Mouse (Mus musculus): ENCODE measurements around the gene Atf3.
"Not testable (repeated sequence)": the region's sequence is repeated elsewhere in the genome, so short reads cannot be mapped to it uniquely, and the experiment has no call there.

Gene Atf3

GRCm38 (mm10) chr1:191186386-191186770 lies 31.5 kb downstream of the Atf3 start:
- peak; percentile 64 to 72 for DNase-seq

DNA sequence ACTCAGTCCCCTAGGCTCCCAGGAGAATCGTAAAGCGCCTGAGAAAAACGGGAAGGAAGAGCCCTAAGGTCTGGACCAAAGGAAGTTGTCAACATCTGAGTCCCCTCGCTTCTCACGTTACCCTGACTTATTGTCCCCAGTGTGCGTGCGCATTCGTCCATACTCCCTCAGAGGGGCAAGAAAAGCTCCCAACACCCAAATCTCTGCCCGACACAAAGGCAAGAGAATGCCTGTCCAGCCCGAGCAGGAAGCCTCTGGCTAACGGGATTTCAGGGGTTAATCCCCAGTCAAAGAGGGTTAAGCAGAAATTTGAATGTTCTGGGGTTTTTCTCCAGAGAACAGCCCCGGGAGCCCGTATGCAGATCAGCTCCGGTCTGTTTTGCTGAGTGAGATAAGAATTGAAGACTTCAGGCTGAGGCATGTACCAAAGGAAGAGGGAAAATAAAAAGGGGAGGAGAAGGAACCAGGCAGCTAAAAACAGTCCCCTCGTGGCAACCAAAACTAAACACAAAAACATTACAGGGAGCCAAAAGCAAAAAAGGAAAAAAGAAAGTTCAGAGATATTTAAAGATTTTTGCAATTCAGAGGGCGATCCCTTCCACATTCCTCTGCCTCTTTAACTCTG lies 32.0 kb downstream of the Atf3 start:
- DNase-seq, result peak in 1 of 2 experiments; percentile 33

DNA sequence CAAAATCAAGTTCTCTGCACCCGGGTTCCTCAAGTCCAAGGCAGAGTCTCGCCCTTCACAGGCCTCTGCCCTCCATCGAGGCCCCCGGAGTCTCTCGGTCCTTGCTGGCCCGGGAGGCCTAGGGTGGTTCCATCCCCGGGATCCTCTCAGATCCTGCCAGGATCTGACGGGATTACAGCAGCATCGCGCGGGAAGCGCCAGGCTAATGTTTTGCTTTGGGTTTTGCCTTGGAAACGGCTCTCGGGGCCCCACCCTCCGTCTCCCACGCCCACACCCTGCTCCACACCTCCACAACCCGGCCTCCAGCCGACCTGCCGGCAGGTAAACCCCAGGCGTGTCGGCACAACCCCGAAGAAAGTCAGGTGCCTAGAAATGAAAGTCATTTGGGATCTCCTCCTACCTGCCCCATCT lies 33.0 kb downstream of the Atf3 start:
- peak; percentile 68 to 78 for DNase-seq

DNA sequence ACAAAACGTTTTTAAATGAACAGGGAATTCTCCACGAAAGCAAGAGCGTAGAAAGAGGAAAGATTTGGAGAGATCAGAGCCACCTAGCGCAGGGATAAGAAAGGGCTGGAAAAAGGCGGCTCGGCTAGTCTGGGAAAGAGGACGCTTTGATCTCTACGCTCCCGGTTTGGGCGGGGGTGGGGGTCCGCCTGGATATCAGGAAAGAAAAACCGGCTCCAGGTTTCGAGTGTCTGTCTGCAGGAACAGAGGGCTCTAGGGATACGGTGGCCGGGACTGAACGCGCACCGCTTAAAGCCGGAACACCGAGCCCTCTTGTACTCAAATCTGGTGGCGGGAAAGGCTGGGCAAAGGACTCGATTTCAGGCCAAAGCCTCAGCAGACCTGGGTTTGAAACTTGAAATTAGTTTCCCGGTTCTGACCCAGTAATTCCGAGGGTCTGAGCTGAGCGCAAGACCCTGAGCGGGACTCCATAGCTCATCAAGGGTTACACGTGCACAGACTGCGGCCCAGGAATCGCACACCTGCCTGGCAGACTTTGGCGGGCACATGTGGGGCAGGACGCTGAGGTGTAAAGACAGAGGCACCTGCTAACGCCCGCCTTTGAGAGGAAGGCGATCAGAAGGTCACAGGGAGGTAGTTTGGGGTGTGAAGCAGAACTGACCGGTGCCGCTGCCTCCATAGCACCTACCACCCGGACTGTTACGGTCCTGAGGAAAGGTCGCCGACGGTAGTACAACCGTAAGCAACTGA lies 33.6 kb downstream of the Atf3 start:
- peak; percentile 41 to 51 for DNase-seq

GRCm38 (mm10) chr1:191183163-191184065 lies 34.4 kb downstream of the Atf3 start:
- DNase-seq, result peak; percentile 99 to 100

DNA sequence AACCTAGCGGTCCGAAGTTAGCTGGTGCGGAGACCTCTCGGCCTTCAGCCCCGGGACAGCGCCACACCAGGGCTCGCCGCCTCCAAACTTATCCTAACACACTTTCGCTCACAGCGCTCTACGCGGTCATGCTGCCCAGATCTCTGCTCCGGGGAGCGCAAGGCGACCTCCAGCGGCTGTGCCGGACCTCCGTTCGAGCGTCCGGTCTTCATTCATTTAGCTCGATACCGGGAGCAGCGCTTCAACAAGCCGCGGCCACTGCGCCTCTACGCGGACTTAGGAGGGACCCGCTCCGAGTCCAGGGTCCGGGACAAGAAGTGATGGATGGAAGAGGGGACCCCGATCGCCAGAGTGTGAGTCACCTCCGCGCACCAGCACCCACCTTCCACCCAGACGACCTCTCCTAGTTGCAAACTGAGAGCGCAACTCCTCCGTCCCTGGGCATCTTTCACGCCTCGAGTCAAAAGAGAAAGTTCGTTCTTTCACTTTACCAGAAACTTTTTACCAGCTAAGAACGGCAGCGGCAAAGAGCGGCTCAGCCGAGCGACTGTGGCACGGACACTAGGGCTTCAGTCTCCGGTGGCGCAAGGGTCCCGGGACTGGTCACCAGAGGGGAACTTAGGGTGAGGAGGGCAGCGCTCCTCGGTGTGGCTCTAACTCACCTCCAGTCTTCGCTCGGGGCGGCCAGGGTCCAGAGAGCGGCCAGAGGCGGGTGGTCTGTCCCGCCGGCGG lies 35.2 kb downstream of the Atf3 start:
- peak; percentile 81 to 84 for DNase-seq

DNA sequence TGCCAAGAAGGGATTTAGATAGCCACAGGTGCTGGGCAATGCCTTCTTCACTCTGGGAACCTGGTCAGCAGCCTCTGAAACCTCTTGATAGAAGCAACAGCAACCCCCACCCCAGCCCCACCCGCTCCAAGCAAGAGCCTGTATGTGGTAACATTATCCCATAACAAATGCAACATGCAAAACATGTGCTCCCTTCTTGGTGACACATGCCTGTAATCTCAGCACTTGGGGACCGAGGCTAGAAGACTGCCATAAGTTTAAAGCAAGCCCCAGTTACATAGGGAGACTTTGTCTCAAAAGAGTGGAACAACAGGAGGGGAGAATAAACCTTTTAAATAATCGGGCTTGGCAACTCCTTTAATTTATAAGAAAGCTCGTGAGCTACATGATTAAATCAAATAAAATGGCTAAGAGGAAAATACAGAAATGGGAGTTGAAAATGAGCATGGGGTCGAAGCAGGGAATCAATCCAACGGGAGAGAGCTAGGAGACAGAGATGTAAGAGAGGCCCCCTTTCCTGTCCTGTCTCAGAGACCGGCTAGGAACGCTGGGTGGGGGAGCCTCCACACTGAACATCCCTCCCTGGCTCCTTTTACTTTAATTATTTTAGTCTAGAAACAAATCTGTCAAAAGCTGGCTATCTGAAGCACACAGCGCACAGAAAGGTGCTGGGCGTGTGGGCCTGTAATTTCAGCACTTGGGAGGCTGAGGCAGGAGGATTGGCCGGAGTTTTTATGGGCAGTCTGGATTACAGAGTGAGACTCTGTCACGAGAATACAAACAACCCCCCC lies 36.2 kb downstream of the Atf3 start:
- DNase-seq, result no peak

DNA sequence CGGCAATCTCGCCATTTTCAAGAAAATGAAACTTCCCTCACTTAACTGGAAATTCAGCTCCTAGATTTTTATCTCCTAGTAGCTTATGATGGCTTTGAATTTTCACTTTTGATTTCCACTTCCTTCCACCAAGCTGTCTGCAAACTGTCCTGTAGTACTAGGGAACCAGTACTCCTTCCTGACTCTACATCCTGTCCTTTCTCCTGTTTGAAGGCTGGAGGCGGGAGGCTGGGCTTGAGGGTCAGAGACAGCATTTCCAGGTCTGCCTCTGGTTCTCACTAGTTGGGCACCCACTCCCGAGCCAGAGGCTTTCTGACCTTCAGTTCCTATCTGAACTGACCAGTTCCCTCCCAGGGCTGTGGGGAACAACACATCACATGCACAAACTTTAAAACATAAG lies 37.4 kb downstream of the Atf3 start:
- no peak for DNase-seq

- DNase-seq, result no peak
Observed at GRCm38 (mm10) chr1:191179846-191180245, 38.0 kb downstream of the Atf3 start.

GRCm38 (mm10) chr1:191178511-191179188 lies 39.2 kb downstream of the Atf3 start:
- no peak for DNase-seq

DNA sequence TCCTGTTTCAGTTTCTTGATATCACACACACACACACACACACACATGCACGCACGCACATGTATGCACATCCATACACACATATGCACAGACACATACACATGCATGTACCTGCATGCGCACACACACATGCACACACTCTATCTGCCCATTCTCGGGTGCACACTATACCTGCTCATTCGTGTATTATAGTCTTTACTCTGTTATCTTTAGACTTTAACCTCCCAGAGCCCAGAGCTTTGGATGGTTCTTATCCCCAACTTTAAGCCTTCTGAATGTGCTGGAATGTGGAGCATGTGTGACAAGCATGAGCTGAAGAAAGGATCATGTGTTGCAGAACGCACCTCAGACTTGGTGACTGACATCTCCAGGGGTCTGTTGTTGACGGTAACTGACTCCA lies 41.0 kb downstream of the Atf3 start:
- no peak for DNase-seq

- DNase-seq, result peak; percentile 36 to 44
Observed at GRCm38 (mm10) chr1:191172487-191172886, 45.4 kb downstream of the Atf3 start.

DNA sequence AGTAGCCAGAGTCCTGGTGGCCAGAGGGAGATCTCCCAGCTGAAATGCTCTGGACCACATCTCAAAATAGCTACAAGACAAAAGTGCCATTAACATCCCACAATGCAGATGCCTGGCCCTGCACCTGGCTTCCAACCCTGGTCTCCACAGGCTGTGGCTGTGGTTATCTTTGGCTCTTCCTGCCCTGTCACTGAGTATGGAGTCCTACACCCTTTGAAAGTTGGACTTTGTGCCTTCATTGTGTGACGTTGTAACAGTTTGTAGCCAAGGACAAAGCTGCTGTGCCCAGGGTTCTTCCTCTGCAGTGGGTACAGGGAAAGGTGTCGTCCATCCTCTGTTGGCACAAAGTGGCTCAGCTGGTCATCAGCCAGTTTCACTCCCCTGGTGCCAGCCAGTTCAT lies 47.4 kb downstream of the Atf3 start:
- no peak for DNase-seq

- DNase-seq, result no peak
Observed at GRCm38 (mm10) chr1:191166189-191166588, 51.6 kb downstream of the Atf3 start.

DNA sequence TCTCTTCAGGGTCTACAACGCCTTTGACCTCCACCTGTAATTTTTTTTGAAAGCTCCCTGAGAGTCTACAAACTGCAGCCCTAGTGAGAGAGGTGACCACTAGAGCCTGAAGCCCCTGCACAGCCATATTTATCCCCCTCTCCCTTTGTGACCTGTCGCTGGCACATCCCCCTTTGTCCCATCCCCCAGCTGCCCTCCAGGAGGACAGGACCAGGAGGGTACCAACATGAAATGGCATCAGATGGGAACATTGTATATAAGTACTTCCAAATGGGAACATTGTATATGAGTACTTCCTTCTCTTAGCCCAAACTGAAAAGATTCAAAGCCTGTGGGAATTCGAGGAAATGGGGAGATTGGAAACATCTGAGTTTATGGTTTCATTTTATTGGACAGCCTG lies 53.1 kb downstream of the Atf3 start, which contains the start of gene Fam71a:
Gene Fam71a, minus strand, starts transcription at position 101 of the 400 bp plus-strand sequence.
- no peak for DNase-seq

GRCm38 (mm10) chr1:191154314-191154713 lies 63.5 kb downstream of the Atf3 start:
- no peak for DNase-seq

DNA sequence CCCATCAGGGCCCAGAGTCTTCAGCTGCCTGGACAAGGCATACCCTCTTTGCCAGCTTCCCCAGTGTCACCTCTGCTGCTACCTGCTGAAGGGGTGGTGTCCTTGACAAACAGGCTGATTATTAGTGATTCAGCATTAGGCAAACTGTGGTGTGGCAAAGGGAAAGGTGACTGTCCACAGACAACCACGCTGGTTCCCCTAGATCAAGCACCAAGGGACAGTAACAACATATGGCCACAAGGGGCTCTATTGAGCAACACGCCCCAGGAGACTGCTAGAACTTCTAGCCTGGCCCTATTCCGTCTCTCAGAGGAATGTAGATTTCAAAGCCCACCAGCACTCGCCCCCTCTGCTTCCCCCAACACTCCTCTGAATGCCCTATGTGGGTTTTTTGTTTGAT lies 64.8 kb downstream of the Atf3 start:
- peak in 1 of 2 experiments; percentile 66 for DNase-seq

DNA sequence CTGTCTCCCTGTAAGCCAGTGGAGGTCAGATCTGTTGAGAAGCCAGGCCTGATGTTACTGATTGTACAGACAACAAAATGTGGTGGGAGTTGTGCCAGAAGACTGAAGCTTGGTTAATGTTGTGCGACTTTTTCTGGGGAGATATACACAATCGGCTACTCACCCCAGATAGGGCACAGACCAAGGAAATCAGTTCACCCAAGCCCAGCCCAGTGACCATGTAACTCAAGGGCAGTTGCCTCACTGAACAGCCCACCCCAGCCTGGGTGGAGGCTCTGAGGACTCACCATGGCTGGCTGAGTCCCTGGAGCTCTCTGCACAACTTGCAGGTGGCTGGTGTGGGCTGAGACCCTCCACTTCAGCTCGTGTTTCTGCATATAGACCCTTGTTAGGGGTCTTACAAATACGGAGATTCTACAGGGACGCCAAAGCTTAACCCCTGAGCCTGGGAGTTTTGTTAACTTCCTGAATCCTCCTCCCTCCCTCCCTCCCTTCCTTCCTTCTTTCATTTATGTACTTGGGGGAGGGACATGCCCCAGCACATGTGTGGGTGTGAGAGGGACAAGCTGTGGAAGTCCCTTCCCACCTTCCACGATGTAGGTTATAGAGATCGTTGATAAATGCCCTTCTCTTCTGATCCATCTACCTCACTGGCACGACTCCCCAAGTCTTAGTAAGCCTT lies 66.8 kb downstream of the Atf3 start:
- DNase-seq, result no peak

DNA sequence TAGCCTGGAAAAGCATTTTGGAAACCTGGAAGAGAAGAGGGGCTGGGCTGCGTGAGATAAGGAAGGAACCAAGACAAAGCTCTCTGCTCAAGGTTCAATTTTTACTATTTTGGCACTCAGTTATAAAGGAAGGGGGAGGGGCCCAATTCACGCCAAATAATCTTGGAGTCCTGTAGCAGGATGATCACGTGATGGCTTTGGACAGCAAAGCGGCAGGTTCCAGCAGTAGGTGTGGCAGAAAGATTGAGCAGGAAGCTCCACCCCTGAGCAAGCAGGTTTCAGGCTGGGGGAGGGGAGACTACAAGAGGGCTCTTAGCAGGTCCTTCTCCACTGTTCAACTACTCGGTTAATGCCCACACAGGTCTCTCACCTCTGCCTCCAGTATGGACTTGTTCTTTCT lies 68.3 kb downstream of the Atf3 start:
- DNase-seq, result not testable (repeated sequence)

DNA sequence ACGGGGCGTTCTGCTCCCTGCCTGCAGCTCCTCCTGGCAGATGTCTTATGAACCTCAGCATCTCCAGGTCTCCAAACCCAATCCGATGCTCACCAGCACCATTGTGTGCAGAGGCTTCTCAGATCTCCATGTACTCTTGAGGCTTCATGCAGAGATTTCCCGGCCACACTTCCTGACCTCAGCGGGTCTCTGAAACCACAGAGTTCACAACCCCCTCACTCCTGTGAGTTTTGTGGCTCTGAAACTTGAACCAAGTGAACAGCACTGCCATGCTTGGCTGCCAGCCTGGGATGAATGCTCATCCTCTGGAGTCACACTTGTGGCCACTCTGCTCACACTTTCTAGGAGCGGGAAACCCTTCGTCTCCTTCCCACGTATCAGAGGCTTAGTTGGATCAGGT lies 76.9 kb downstream of the Atf3 start:
- no peak for DNase-seq

Measured in lung, postnatal 4 days (tissue).